Mouse (Mus musculus): ENCODE measurements around the gene Tal1. TPM values are rescaled to one million over a fixed set of nuclear protein-coding genes. Genes with fewer than 3 reads are reported as not detected.
A peak's percentile ranks its signal among the peaks of the same experiment; 100 is the strongest.

Gene Tal1
- 10 to 100 TPM in 1 of 2 experiments, 1 to 10 TPM in 1; 6.3 to 11.3 TPM for total RNA-seq (2021)
- long read RNA-seq, experiment 1, partial matches to known transcripts = 1 of 2 reads
- long read RNA-seq, experiment 1, other reads (novel, unspliced or antisense) = 0 of 2 reads
- long read RNA-seq, experiment 2, partial matches to known transcripts = 2 of 6 reads
- long read RNA-seq, experiment 2, other reads (novel, unspliced or antisense) = 2 of 6 reads

DNA sequence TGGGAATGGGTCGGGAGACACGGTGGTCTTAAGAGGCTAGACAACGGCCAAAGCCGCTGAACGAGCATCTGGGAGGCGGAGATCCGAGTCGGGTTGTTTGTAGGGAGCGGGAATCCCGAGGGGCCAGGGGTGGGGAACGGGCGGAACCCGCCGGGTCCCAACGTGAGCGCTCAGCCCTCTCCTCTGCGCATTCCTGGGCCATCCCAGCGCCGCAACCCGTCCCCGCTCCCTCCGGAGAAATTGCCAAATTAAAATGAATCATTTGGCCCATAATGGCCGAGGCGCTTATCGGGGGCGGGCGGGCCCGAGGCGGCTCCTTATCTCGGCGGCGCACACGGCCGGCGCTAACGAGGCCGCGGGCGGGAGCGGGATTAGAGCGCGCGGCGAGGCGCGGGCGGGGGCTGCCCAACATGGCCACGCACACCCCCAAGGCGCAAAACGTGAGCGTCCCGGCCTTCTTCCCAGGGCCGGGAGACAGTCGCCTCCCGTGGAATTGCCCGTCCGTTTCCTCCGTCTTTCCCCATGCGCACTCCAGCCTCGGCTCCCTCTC is at the start of gene Tal1:
TSS of gene Tal1 (plus strand) at position 56 of the 550 bp plus-strand sequence.
- DNase-seq (ENCODE audit: low spot score in 2 of 2) = no peak

DNA sequence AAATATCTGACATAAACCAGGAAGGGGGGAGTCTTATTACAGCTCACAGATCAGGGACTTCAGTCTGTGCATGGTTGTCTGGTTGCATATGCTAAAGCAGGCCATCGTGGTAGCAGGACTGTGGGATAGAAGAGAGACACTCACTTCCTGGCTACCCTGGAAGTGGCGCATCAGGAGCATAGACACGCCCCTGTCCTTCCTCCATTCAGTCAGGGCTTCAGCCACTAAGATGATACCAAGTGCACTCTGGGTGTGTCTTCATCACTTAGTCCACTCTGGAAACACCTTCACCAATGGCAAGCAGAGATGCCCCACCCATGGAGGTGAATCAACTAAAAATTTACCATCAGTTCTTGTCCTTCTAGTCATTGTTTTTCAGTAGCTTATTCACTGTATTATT is 42.0 kb upstream of the Tal1 start:
- DNase-seq (ENCODE audit: low spot score in 2 of 2) = no peak

GRCm38 (mm10) chr4:115019997-115020396 is 36.2 kb upstream of the Tal1 start:
- DNase-seq (ENCODE audit: low spot score in 2 of 2) = no peak

GRCm38 (mm10) chr4:115035043-115035442 is 21.2 kb upstream of the Tal1 start:
- no peak for DNase-seq (ENCODE audit: low spot score in 2 of 2)

DNA sequence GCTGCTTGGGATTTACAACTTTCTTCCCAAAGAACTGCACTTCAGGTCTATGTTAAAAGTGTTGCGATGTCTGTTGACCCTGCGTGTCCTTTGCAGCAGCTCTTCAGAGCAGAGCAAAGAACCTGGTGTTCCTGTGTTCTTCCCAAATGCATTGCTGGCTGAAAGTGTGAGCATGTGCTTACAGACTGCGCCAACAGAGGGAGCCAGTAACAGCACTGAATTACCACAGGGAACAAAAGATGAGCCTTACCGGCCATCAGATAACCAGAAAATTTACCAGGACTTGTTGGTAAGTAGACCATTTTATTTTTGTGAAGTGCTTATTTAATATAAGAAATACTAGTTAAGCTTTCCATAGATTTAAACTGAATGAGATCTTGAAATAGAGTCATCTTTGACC is 18.0 kb upstream of the Tal1 start:
- no peak for DNase-seq (ENCODE audit: low spot score in 2 of 2)

DNA sequence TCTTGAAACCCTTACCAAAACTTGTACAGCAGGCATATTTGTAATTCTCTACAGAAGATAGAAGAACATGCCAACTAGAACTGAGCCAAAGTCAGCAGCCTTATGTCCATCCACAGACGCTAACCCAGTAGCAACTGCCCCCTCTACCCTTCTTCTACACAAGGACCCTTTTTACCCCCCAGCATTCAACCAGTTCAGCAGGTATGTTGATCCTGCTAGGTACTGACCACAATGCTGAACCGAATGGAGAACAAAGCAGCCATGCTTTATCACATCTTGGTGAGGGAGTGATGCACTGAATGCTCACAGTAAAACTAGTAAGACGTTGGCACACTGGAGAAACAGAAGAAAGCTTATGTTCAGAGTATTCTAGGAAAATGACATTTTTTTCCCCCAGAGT is 10.6 kb upstream of the Tal1 start:
- no peak for DNase-seq (ENCODE audit: low spot score in 2 of 2)

GRCm38 (mm10) chr4:115047750-115048149 is 8.5 kb upstream of the Tal1 start:
- DNase-seq (ENCODE audit: low spot score in 2 of 2) = no peak

- DNase-seq (ENCODE audit: low spot score in 2 of 2) = no peak
These were observed 8.0 kb upstream of the Tal1 start for GRCm38 (mm10) chr4:115048190-115048589.

DNA sequence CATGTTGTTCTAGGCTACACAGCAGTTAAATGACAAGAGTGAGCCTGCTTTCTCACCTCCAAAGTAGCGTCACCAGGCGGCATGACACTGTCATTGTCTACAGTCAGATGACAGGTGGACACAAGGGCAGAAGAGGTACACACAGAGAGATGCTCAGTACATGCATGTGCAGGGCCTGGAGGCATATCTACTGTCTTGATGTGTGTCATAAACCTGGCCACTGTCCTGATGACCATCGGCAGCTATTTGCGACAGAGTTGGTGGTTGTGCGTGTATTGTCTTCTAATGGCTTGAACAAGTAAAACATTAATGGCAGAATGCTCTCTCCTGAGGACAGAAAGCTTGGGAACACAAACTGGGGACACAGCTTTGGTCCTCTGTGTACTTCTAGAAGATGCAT is 5.0 kb upstream of the Tal1 start:
- DNase-seq (ENCODE audit: low spot score in 2 of 2) = no peak

GRCm38 (mm10) chr4:115052343-115053005 is 3.8 kb upstream of the Tal1 start:
- DNase-seq (ENCODE audit: low spot score in 2 of 2) = no peak

DNA sequence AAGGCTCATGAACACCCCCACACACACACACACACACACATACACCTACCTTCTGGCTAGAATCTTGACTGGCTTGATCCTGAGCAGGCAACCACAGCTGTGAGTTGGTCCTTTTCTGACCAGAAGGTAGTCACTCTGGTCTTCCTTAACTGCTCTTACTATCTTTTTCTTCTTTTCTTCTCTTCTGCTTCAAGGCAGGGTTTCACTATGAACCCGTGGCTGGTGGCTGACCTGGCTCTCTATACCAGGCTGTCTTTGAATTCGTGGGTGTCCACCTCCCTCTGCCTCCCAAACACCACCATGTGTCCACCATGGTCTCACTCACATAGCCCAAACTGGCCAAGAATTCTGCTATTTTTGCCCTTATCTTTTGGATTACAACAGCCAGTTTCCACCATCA is 1.2 kb upstream of the Tal1 start:
- no peak for DNase-seq (ENCODE audit: low spot score in 2 of 2)

DNA sequence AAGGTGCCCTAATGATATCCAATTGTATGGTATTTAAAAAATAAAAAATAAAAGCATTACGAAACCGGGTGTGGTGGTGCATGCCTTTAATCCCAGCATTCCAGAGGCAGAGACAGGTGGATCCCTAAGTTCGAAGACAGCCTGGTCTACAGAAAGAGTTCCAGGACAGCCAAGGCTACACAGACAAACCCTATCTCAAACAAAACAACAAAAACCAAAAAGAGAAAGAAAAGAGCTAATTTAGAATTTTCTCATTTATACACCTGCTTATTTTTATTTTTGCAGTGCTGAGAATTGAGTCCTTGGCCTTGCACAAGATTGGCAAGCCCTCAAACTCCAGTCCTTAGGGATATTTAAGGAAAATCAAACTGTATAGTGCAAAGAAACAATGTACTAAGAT is 535 bp upstream of the Tal1 start:
- DNase-seq (ENCODE audit: low spot score in 2 of 2) = no peak

DNA sequence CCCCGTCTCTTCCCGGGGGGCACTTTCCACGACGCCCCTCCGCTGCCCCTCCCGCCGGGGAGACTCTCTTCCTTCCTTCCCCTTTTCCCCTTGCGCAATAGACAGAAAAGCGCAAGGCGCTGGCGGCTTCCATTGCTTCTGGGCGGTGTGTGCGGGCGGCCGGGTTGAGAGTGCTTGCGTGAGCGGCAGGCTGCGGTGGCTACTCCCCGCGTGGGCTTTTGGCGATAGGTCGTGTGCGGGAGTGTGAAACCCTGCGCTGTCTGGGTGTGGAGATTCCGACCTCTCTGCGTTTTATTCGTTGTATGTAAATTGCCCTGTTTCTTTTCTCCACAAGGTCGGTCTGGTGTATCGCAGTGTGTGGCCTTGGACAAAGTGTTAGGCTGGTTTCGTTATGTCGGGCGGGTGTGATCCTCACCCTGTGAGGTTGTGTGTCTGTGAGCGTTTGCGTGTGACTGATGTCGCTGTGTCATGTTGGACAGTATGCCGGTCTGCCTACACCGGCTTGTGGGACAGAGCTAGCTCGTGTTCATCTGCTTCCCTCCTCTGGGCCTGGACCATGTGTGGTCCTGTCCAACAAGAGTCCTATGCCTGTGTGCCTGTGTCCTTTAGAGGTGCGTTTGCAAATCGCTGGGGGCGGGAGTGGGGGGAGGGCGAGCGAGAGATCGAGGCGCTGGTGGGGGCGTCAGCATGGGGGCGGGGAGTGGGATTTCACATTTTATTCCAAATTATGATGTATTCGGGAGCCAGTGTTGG is 871 bp downstream of the Tal1 start:
- DNase-seq (ENCODE audit: low spot score in 2 of 2) = peak in 1 of 2 experiments; percentile 24

DNA sequence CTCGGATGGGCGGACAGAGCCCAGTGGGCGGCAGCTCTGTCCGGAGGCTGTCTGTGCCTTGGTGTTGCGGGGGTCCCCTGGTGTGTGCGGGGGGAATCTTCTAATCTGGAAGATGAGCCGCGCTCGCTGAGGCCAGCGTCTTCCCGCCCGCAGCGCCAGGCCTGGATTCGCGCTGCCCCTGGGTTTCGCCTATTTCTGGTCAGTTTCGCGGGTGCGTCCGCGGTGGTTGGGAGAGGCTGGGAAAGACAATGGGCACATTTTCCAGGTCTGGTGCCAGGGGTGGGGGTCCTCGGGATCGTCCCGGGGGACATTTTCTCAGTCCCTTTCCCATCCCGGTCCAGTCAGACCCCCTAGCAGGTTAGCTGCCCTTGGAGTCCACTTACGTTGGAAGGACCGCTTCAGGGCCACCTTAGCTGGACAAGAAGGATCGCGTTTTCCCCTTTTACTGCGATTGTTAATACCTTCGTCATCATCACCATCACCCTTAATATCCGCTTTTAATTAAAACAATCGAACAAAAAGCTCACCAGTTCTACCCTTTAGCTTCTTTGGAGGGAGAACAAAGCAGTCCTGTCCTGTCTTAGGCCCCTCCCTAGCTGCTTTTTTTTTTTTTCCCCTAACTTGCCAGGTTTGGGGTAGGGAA is 1.6 kb downstream of the Tal1 start:
- no peak for DNase-seq (ENCODE audit: low spot score in 2 of 2)

GRCm38 (mm10) chr4:115058317-115058761 is 2.1 kb downstream of the Tal1 start:
- DNase-seq (ENCODE audit: low spot score in 2 of 2) = no peak

DNA sequence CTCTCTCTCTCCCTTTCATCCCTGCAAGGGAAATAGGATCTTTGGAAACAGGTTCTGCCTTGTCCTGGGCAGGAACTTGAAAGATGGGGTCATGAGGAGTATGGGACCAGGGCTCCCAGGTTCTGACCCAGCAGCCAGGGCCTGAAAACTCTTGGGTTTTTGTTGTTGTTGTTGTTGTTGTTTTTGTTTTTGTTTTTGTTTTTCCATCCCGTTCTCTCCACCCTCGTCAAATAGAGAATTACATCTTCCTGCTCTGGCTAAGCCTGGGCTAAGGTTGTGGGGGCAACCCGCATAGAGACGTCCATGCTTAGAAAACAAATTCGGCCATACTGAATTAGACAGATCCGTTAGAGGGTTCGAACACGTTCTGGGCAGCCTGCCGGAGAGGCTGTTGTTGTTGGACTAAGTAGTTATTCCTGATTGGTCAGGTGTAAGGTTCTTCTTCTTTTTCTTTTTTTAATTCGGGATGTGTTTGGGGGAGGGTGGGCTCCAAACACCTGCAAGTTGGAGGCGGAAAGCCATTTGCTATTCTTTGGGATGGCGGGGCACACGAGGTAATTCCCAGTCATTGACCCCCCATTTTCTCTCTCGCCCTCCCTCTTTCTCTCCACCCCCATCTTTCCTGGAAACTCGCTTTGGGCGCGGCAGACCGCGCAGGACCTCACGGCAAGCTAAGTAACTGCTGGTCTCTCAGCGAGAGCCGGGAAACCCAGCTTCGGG is 2.8 kb downstream of the Tal1 start:
- DNase-seq (ENCODE audit: low spot score in 2 of 2) = no peak

DNA sequence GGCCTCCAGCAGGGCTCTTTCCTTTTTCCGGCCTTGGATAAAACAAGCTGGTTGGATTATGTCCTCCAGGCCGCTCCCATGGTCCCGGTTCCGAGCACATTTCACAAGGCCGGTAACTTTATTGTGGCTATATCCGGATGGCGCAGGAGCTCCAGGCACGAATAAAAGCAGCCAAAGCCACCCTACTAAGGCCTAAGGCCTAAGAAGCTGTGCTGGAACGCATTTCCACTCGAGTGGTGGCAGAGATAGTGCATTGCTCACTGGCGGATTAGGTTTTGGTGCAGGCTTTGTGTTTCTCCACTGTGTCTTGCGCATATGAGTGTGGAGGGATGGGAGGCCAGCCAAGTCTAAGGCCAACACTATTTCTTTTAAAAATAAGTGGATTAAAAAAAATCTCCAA is 3.6 kb downstream of the Tal1 start:
- DNase-seq (ENCODE audit: low spot score in 2 of 2) = no peak

DNA sequence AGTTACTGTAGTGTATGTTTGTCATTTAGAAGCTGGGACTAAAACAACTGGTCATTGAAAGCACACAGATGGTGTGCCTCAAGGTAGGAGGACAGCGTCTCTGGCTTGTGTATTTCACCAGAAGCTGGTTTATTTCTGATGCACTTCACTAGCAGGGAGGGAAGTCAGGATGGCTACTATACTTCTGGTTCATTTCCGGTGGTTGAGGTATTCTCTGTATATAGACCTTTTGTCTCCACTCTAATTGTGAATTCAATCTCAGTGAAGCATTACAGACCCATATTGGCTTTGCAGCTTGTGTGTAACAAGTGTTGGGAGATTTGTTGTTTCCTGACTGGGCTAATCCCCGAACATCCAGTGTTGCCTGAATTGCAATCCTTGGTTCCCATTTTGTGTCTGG is 4.5 kb downstream of the Tal1 start:
- no peak for DNase-seq (ENCODE audit: low spot score in 2 of 2)

GRCm38 (mm10) chr4:115062540-115062874 is 6.3 kb downstream of the Tal1 start:
- no peak for DNase-seq (ENCODE audit: low spot score in 2 of 2)

- DNase-seq (ENCODE audit: low spot score in 2 of 2) = no peak
These were observed 6.8 kb downstream of the Tal1 start for GRCm38 (mm10) chr4:115062875-115063517.

Measured in adrenal gland, postnatal 4 days (tissue).